Mouse (Mus musculus) monocyte, adult 5-6 weeks (primary cell): Measurements from ENCODE around the gene Olfr301. TPM values are rescaled to one million over a fixed set of nuclear protein-coding genes. Genes with fewer than 3 reads are reported as not detected.

Source experiments
- ATAC-seq: fragments of 153-309, 156-312 bp; replicated peaks from 2 replicates; pipeline ENCODE4 v1.8.0; 2017; ENCODE audit warnings: mild to moderate bottlenecking; ENCODE audit not compliant: low TSS enrichment, insufficient number of reproducible peaks, severe bottlenecking, poor library complexity, low FRiP score
- total RNA-seq: library from RNA; stranded (forward); fragments of 200-1000, 200-491, 200-594 nt; gene quantifications from 3 replicates; pipeline ENCODE4 v1.2.3, GENCODE M21; 2017

Gene Olfr301
- not detected in 3 replicates for total RNA-seq

DNA sequence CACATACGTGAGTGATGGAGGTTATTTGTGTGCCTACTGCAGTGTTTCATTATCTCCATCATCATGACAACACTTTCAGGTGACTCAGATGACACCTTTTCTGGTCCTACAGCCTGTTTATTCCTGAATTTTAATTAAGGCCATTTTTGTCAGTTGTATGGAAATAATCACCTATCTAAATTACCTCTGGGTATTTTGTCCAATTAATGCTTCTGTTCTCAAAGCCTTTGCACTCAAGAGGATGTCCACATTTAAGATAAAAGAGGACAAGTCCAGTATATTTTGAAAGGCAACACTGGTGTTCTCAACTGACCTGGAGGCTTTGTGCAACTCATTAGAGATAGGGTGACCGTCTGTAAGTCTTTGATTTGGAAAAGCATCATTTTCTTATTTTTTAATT is at the start of gene Olfr301:
Gene Olfr301, plus strand, starts transcription at position 301 of the 400 bp plus-strand sequence.
- no peak for ATAC-seq

DNA sequence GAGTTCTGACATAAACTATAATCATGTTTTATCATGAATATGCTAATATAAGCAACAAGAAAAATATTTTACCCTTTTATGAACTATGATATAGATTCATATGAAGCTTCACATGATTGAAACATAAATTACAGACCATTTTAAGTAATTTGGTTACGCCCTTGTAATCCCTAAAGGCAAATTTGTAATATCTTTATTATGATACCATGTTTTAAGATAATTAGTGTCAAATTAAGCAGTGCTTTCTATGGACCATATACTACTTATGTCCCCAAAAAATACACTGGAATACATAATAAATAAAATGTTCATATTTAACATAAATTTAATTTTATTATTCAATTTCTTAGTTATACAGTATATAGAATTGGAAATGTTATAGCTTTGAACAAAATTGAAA is 36.8 kb upstream of the Olfr301 start, which contains the start of gene Olfr305:
Gene Olfr305, minus strand, starts transcription at position 101 of the 400 bp plus-strand sequence.
- ATAC-seq, result no peak

GRCm38 (mm10) chr7:86385769-86386168 is 17.9 kb upstream of the Olfr301 start:
- ATAC-seq, result no peak

DNA sequence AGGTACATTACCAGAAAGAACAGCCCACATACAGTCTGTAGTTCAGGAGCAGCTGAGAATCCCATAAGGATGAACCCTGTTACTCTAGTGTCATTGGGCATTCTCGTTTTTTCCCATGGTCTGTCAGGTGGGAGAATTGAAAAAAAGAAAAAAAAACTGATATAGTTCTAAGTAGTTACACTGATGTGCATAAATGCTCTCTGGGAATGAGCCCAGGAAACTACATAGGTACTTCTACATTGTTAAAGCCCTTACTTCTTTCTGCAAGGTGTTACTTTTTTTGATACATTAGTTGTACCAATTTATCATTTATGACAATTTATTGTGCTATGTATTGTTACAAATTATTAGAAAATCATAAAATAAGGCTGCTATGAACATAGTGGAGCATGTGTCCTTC is 17.1 kb upstream of the Olfr301 start, which contains the start of gene Olfr304:
Gene Olfr304, minus strand, starts transcription at position 101 of the 400 bp plus-strand sequence.
- no peak for ATAC-seq

- ATAC-seq, result no peak
These were observed 6.0 kb upstream of the Olfr301 start, which contains the start of gene Olfr303 for GRCm38 (mm10) chr7:86397689-86398088. TSS of gene Olfr303 (minus strand) at chr7:86397789.

DNA sequence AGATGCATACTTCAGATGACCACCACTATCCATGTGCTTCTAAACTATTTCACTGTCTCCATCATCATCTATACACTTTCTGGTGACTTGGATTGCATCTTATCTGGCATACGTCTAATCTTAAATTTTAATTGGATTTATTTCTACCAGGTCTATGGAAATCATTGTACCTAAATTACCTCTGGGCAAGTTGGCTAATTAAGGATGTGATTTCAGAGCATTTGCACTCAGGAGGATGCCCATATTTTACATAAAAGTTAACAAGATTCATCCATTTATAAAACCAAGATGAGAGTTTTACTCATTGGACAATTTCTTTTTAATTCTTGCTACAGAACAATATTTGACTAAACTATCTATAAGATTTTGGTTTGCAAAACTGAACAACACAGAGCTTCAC is 56.0 kb downstream of the Olfr301 start, which contains the start of gene Olfr299:
Gene Olfr299, plus strand, starts transcription at position 301 of the 400 bp plus-strand sequence.
- no peak for ATAC-seq

Other genes starting within 250 kb of the Olfr301 start
- not detected in 3 replicates for gene Vmn2r75, start 232.1 kb upstream of the Olfr301 start, total RNA-seq
- gene Vmn2r76, start 157.5 kb upstream of the Olfr301 start, total RNA-seq, result not detected in 3 replicates
- gene Olfr310, start 126.7 kb upstream of the Olfr301 start, total RNA-seq, result not detected in 3 replicates
- not detected in 3 replicates for gene Olfr309, start 90.1 kb upstream of the Olfr301 start, total RNA-seq
- not detected in 3 replicates for gene Olfr308, start 78.2 kb upstream of the Olfr301 start, total RNA-seq
- gene Olfr307, start 66.3 kb upstream of the Olfr301 start, total RNA-seq, result not detected in 3 replicates
- gene Olfr305, start 36.9 kb upstream of the Olfr301 start, total RNA-seq, result not detected in 3 replicates
- not detected in 3 replicates for gene Olfr304, start 17.2 kb upstream of the Olfr301 start, total RNA-seq
- not detected in 3 replicates for gene Olfr303, start 6.1 kb upstream of the Olfr301 start, total RNA-seq
- 0.21 TPM in 1 of 3 replicates, not detected in the others for gene Olfr299, start 56.1 kb downstream of the Olfr301 start, total RNA-seq
- gene Olfr298, start 88.6 kb downstream of the Olfr301 start, total RNA-seq, result not detected in 3 replicates
- gene Olfr297, start 116.1 kb downstream of the Olfr301 start, total RNA-seq, result not detected in 3 replicates
- gene Olfr295, start 180.0 kb downstream of the Olfr301 start, total RNA-seq, result not detected in 3 replicates
- not detected in 3 replicates for gene Olfr294, start 212.8 kb downstream of the Olfr301 start, total RNA-seq
- not detected in 3 replicates for gene Olfr293, start 245.2 kb downstream of the Olfr301 start, total RNA-seq